Mouse (Mus musculus): ENCODE measurements around the gene Orai3. TPM values are rescaled to one million over a fixed set of nuclear protein-coding genes. Genes with fewer than 3 reads are reported as not detected.
"Not testable (repeated sequence)": the region's sequence is repeated elsewhere in the genome, so short reads cannot be mapped to it uniquely, and the experiment has no call there.

Gene Orai3
- polyA plus RNA-seq, 1 experiment from 2014 or later = 10.3 TPM

GRCm38 (mm10) chr7:127767671-127768345 lies 1.8 kb upstream of the Orai3 start:
- Histone ChIP-seq H3K4me3 (0 out of 2 replicates have a peak overlapping the region, but pooled peaks have one; percentile 12), H3K27me3 (ENCODE audit: insufficient read depth, poor library complexity, severe bottlenecking) (no peaks in the 10 kb centered on the region), H3K36me3 (peaks cover 59% of the 10 kb centered on the region), H3K4me1 (replicated peaks) (peaks cover 40% of the 10 kb centered on the region), H3K9me3 (no peaks in the 10 kb centered on the region), H3K27ac (no peak overlapping the region)
- DNase-seq (ENCODE audit: low spot score) = no peak
- 95% methylated on average over 19 of the region's 19 CpGs for WGBS

- Histone ChIP-seq H3K27ac (peak overlapping the region; percentile 17; the same call in 1 of the 2 replicates), H3K4me1 (replicated peaks) (peaks cover 40% of the 10 kb centered on the region), H3K4me3 (peak overlapping the region; percentile 68), H3K9me3 (no peaks in the 10 kb centered on the region), H3K27me3 (ENCODE audit: insufficient read depth, poor library complexity, severe bottlenecking) (no peaks in the 10 kb centered on the region), H3K36me3 (peaks cover 54% of the 10 kb centered on the region)
- 51% methylated on average over 13 of the region's 13 CpGs for WGBS
- no peak for DNase-seq (ENCODE audit: low spot score)
These were observed 1.1 kb upstream of the Orai3 start for GRCm38 (mm10) chr7:127768346-127768996.

- Histone ChIP-seq H3K27me3 (ENCODE audit: insufficient read depth, poor library complexity, severe bottlenecking) (no peaks in the 10 kb centered on the region), H3K27ac (peak overlapping the region; percentile 91), H3K36me3 (peaks cover 47% of the 10 kb centered on the region), H3K9me3 (no peaks in the 10 kb centered on the region), H3K4me1 (replicated peaks) (peaks cover 45% of the 10 kb centered on the region), H3K4me3 (peak overlapping the region; percentile 68)
- 1% methylated on average over 16 of the region's 16 CpGs for WGBS
- peak; percentile 91 for DNase-seq (ENCODE audit: low spot score)
These were observed 520 bp upstream of the Orai3 start for GRCm38 (mm10) chr7:127768997-127769593.

- WGBS = 7% methylated on average over 27 of the region's 27 CpGs
- peaks cover 49% of the 10 kb centered on the region for H3K4me1 ChIP-seq (replicated peaks)
- H3K4me3 ChIP-seq = peak overlapping the region; percentile 68
- peak; percentile 17 for DNase-seq (ENCODE audit: low spot score)
- no peaks in the 10 kb centered on the region for H3K9me3 ChIP-seq
- peaks cover 36% of the 10 kb centered on the region for H3K36me3 ChIP-seq
- H3K27me3 ChIP-seq (ENCODE audit: insufficient read depth, poor library complexity, severe bottlenecking) = no peaks in the 10 kb centered on the region
- peak overlapping the region; percentile 91 for H3K27ac ChIP-seq
These were observed 657 bp downstream of the Orai3 start for GRCm38 (mm10) chr7:127770039-127770905.

- Histone ChIP-seq H3K9me3 (no peaks in the 10 kb centered on the region), H3K27ac (0 out of 2 replicates have a peak overlapping the region, but pooled peaks have one; percentile 91), H3K36me3 (peaks cover 26% of the 10 kb centered on the region), H3K4me1 (replicated peaks) (peaks cover 54% of the 10 kb centered on the region), H3K27me3 (ENCODE audit: insufficient read depth, poor library complexity, severe bottlenecking) (no peaks in the 10 kb centered on the region), H3K4me3 (peak overlapping the region; percentile 68; the same call in 1 of the 2 replicates)
- DNase-seq (ENCODE audit: low spot score) = no peak
- WGBS = 72% methylated on average over 5 of the region's 5 CpGs
These were observed 1.6 kb downstream of the Orai3 start for GRCm38 (mm10) chr7:127771262-127771661.

GRCm38 (mm10) chr7:127772080-127772479 lies 2.5 kb downstream of the Orai3 start:
- Histone ChIP-seq H3K4me1 (replicated peaks) (peaks cover 54% of the 10 kb centered on the region), H3K9me3 (no peaks in the 10 kb centered on the region), H3K4me3 (no peak overlapping the region), H3K27me3 (ENCODE audit: insufficient read depth, poor library complexity, severe bottlenecking) (no peaks in the 10 kb centered on the region), H3K36me3 (peaks cover 18% of the 10 kb centered on the region), H3K27ac (no peak overlapping the region)
- WGBS = 85% methylated on average over 3 of the region's 3 CpGs
- DNase-seq (ENCODE audit: low spot score) = no peak

- Histone ChIP-seq H3K4me3 (no peak overlapping the region), H3K9me3 (no peaks in the 10 kb centered on the region), H3K27ac (no peak overlapping the region), H3K4me1 (replicated peaks) (peaks cover 52% of the 10 kb centered on the region), H3K36me3 (peaks cover 13% of the 10 kb centered on the region), H3K27me3 (ENCODE audit: insufficient read depth, poor library complexity, severe bottlenecking) (no peaks in the 10 kb centered on the region)
- DNase-seq (ENCODE audit: low spot score) = no peak
- WGBS = 91% methylated on average over 1 of the region's 1 CpGs
These were observed 2.9 kb downstream of the Orai3 start for GRCm38 (mm10) chr7:127772557-127772956.

GRCm38 (mm10) chr7:127773664-127774384 lies 4.2 kb downstream of the Orai3 start:
- no peak overlapping the region for H3K27ac ChIP-seq
- H3K4me3 ChIP-seq = peak overlapping the region; percentile 16; the same call in 1 of the 2 replicates
- WGBS = 45% methylated on average over 9 of the region's 9 CpGs

GRCm38 (mm10) chr7:127775837-127776236 lies 6.2 kb downstream of the Orai3 start:
- Histone ChIP-seq H3K36me3 (peaks cover 25% of the 10 kb centered on the region), H3K27ac (peak overlapping the region; percentile 100), H3K4me3 (peak overlapping the region; percentile 94), H3K4me1 (replicated peaks) (peaks cover 34% of the 10 kb centered on the region)
- not testable (repeated sequence) for DNase-seq (ENCODE audit: low spot score); H3K27me3 ChIP-seq (ENCODE audit: insufficient read depth, poor library complexity, severe bottlenecking); H3K9me3 ChIP-seq
- 77% methylated on average over 7 of the region's 7 CpGs for WGBS

More at GRCm38 (mm10) chr7:127773664-127774384, 4.2 kb downstream of the Orai3 start:
- Histone ChIP-seq H3K9me3 (no peaks in the 10 kb centered on the region), H3K36me3 (peaks cover 5% of the 10 kb centered on the region), H3K27me3 (ENCODE audit: insufficient read depth, poor library complexity, severe bottlenecking) (no peaks in the 10 kb centered on the region), H3K4me1 (replicated peaks) (peaks cover 52% of the 10 kb centered on the region)
- peak; percentile 67 for DNase-seq (ENCODE audit: low spot score)

GRCm38 (mm10) chr7:127776426-127776825 lies 6.8 kb downstream of the Orai3 start, which contains the start of gene Setd1a:
TSS of gene Setd1a (plus strand) at chr7:127776670.
- Histone ChIP-seq H3K4me3 (peak within 1 kb of the TSS; percentile 94), H3K4me1 (replicated peaks) (peaks cover 29% of the 10 kb centered on the region), H3K27ac (peak within 1 kb of the TSS; percentile 100), H3K27me3 (ENCODE audit: insufficient read depth, poor library complexity, severe bottlenecking) (no peaks in the 10 kb centered on the region), H3K9me3 (no peaks in the 10 kb centered on the region), H3K36me3 (peaks cover 30% of the 10 kb centered on the region)
- WGBS = under 1% methylated on average over 23 of the region's 23 CpGs
- DNase-seq (ENCODE audit: low spot score) = peak; percentile 85

- Histone ChIP-seq H3K36me3 (peaks cover 36% of the 10 kb centered on the region), H3K27ac (peak overlapping the region; percentile 100), H3K4me3 (peak overlapping the region; percentile 94), H3K27me3 (ENCODE audit: insufficient read depth, poor library complexity, severe bottlenecking) (no peaks in the 10 kb centered on the region), H3K9me3 (no peaks in the 10 kb centered on the region), H3K4me1 (replicated peaks) (peaks cover 29% of the 10 kb centered on the region)
- peak; percentile 95 for DNase-seq (ENCODE audit: low spot score)
- under 1% methylated on average over 70 of the region's 70 CpGs for WGBS
These were observed 7.4 kb downstream of the Orai3 start for GRCm38 (mm10) chr7:127776878-127777473.
